Comparison of ENCODE assay signal across 26 mouse cellular contexts in the genomic region with DNA sequence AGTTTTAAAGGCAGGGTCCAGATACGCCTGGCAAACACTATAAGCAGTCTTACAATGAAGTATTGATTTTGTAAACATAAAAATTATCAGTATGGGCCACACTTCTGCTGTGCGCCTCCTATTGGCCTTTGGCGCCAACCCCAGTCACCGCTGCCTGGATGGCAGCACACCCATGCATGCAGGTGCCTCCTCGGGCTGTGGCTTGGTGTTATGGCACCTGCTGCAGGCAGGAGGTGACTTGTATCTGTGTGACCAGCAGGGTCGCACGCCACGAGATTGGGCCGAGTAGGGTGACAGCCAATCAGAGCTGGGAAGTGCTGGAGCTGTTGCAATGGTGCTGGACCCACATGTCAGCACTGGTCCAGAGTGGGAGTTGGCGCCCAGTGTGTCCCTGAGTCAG. TPM values are rescaled to one million over a fixed set of nuclear protein-coding genes. Genes with fewer than 3 reads are reported as not detected.
DNase-seq lines count a peak whose midpoint lies in the region; ATAC-seq and TF ChIP-seq lines count a peak whose summit lies in the region.
"Had no signal": no experiment of that assay in that cellular context is flagged by ENCODE, and none has a peak within 500 bp of the region (broad histone marks: within the 10 kb centered on the region; RNA-seq: fewer than 3 reads in every experiment).

No protein-coding gene starts in this region.

- H3K4me1 ChIP-seq in embryonic facial prominence, embryonic 15.5 days: no peaks in the 10 kb centered on the region
- H3K4me1 ChIP-seq in embryonic facial prominence, embryonic 10.5 days: no peaks in the 10 kb centered on the region
- H3K4me1 ChIP-seq in lung, embryonic 16.5 days (replicated peaks; ENCODE audit: control insufficient read depth, insufficient read depth, low read length): no peaks in the 10 kb centered on the region
- no peaks in the 10 kb centered on the region for H3K4me1 ChIP-seq in stomach, postnatal 0 days (replicated peaks; ENCODE audit: control insufficient read depth, insufficient read depth)
- H3K4me1 ChIP-seq: embryonic facial prominence, embryonic 12.5 days; forebrain, embryonic 12.5 days; heart, embryonic 15.5 days; hindbrain, embryonic 10.5 days had no signal

- H3K36me3 ChIP-seq in embryonic facial prominence, embryonic 15.5 days: no peaks in the 10 kb centered on the region
- no peaks in the 10 kb centered on the region for H3K36me3 ChIP-seq in embryonic facial prominence, embryonic 10.5 days (replicated peaks)
- no peaks in the 10 kb centered on the region for H3K36me3 ChIP-seq in lung, embryonic 16.5 days (ENCODE audit: control insufficient read depth, insufficient read depth, low read length)
- no peaks in the 10 kb centered on the region for H3K36me3 ChIP-seq in stomach, postnatal 0 days (ENCODE audit: control insufficient read depth, insufficient read depth, low read length)
- H3K36me3 ChIP-seq: embryonic facial prominence, embryonic 12.5 days; forebrain, embryonic 12.5 days; G1E; heart, embryonic 15.5 days; hindbrain, embryonic 10.5 days had no signal

- ATAC-seq in embryonic facial prominence, embryonic 15.5 days (ENCODE audit: insufficient number of reproducible peaks, low FRiP score, low TSS enrichment, low read depth): 0 out of 2 replicates have a peak, but pooled peaks have one; percentile 24
- peak; percentile 17; the same call in 1 of the 2 replicates for ATAC-seq in lung, embryonic 16.5 days (ENCODE audit: low read depth)
- peak; percentile 35 for ATAC-seq in monocyte, adult 5-6 weeks (replicated peaks; ENCODE audit: insufficient number of reproducible peaks, low FRiP score, low TSS enrichment, poor library complexity, severe bottlenecking)
- peak; percentile 63; the same call in 1 of the 2 replicates for ATAC-seq in stomach, postnatal 0 days (ENCODE audit: low FRiP score, low TSS enrichment)
- ATAC-seq: forebrain, postnatal 0 days had no signal

- H3K9ac ChIP-seq in embryonic facial prominence, embryonic 15.5 days: no peak overlapping the region
- no peak overlapping the region for H3K9ac ChIP-seq in lung, embryonic 16.5 days (ENCODE audit: low read length)
- H3K9ac ChIP-seq in stomach, postnatal 0 days (ENCODE audit: low read length): no peak overlapping the region
- H3K9ac ChIP-seq: embryonic facial prominence, embryonic 12.5 days; forebrain, embryonic 12.5 days; forebrain, postnatal 0 days; heart, embryonic 15.5 days; hindbrain, embryonic 14.5 days had no signal

- TF ChIP-seq EP300 in stomach, postnatal 0 days (optimal IDR thresholded peaks at IDR 0.05): no peak

- H3K9me3 ChIP-seq in embryonic facial prominence, embryonic 15.5 days (replicated peaks): no peaks in the 10 kb centered on the region
- no peaks in the 10 kb centered on the region for H3K9me3 ChIP-seq in embryonic facial prominence, embryonic 10.5 days
- H3K9me3 ChIP-seq in lung, embryonic 16.5 days (ENCODE audit: control insufficient read depth, low read length): no peaks in the 10 kb centered on the region
- H3K9me3 ChIP-seq in stomach, postnatal 0 days (ENCODE audit: control insufficient read depth, low read length): no peaks in the 10 kb centered on the region
- H3K9me3 ChIP-seq: embryonic facial prominence, embryonic 12.5 days; forebrain, embryonic 12.5 days; G1E; heart, embryonic 15.5 days; hindbrain, embryonic 10.5 days had no signal

- no peak for DNase-seq in embryonic facial prominence, embryonic 10.5 days (ENCODE audit: low spot score)
- no peak for DNase-seq in lung, postnatal 36 days
- peak; percentile 67 for DNase-seq in stomach, postnatal 0 days (ENCODE audit: low spot score)
- no peak for DNase-seq in kidney, adult 8-10 months
- DNase-seq: adrenal gland, adult 8-10 months; adrenal gland, postnatal 36 days; B cell, adult 2 months; cerebellum, adult 11 months; cerebellum, adult 8-10 months; cerebellum, postnatal 14 days; embryo, embryonic 11 days; forebrain, postnatal 0 days; gastrocnemius, postnatal 25 days; heart, adult 2 months; heart, postnatal 14 days had no signal

- peak; percentile 38; the same call in 1 of the 2 replicates for TF ChIP-seq CTCF in stomach, postnatal 0 days (IDR thresholded peaks at IDR 0.05; ENCODE audit: low read depth)

- no peaks in the 10 kb centered on the region for H3K27me3 ChIP-seq in embryonic facial prominence, embryonic 15.5 days
- H3K27me3 ChIP-seq in embryonic facial prominence, embryonic 10.5 days (replicated peaks; ENCODE audit: low read depth, poor library complexity, severe bottlenecking): no peaks in the 10 kb centered on the region
- H3K27me3 ChIP-seq in lung, embryonic 16.5 days (ENCODE audit: control insufficient read depth, insufficient read depth, low read depth, low read length): no peaks in the 10 kb centered on the region
- no peaks in the 10 kb centered on the region for H3K27me3 ChIP-seq in stomach, postnatal 0 days (ENCODE audit: control insufficient read depth, insufficient read depth, low read length)
- H3K27me3 ChIP-seq: embryonic facial prominence, embryonic 12.5 days; forebrain, embryonic 12.5 days; heart, embryonic 15.5 days had no signal

- H3K4me2 ChIP-seq in embryonic facial prominence, embryonic 15.5 days (replicated peaks): no peak overlapping the region
- no peak overlapping the region for H3K4me2 ChIP-seq in lung, embryonic 16.5 days (ENCODE audit: low read depth, low read length)
- no peak overlapping the region for H3K4me2 ChIP-seq in stomach, postnatal 0 days (replicated peaks; ENCODE audit: low read depth)
- H3K4me2 ChIP-seq: embryonic facial prominence, embryonic 12.5 days; forebrain, embryonic 12.5 days; heart, embryonic 11.5 days; heart, embryonic 15.5 days; hindbrain, embryonic 14.5 days had no signal

- H3K27ac ChIP-seq in embryonic facial prominence, embryonic 15.5 days (replicated peaks): no peak overlapping the region
- H3K27ac ChIP-seq in embryonic facial prominence, embryonic 10.5 days (replicated peaks): no peak overlapping the region
- H3K27ac ChIP-seq in lung, embryonic 16.5 days (ENCODE audit: low read length): no peak overlapping the region
- no peak overlapping the region for H3K27ac ChIP-seq in stomach, postnatal 0 days (replicated peaks)
- H3K27ac ChIP-seq: embryonic facial prominence, embryonic 12.5 days; forebrain, embryonic 12.5 days; heart, adult 2 months; heart, embryonic 15.5 days; hindbrain, embryonic 10.5 days; hindbrain, embryonic 14.5 days had no signal

- no peak overlapping the region for H3K4me3 ChIP-seq in embryonic facial prominence, embryonic 15.5 days (replicated peaks)
- H3K4me3 ChIP-seq in embryonic facial prominence, embryonic 10.5 days: no peak overlapping the region
- H3K4me3 ChIP-seq in lung, embryonic 16.5 days (ENCODE audit: low read length): no peak overlapping the region
- no peak overlapping the region for H3K4me3 ChIP-seq in stomach, postnatal 0 days (ENCODE audit: low read depth, low read length)
- H3K4me3 ChIP-seq: embryonic facial prominence, embryonic 12.5 days; forebrain, embryonic 12.5 days; heart, adult 2 months; heart, embryonic 15.5 days; hindbrain, embryonic 10.5 days had no signal

- WGBS in embryonic facial prominence, embryonic 15.5 days: 85% methylated on average over 10 of the region's 10 CpGs
- WGBS in embryonic facial prominence, embryonic 10.5 days: 87% methylated on average over 10 of the region's 10 CpGs
- WGBS in lung, embryonic 16.5 days: 80% methylated on average over 10 of the region's 10 CpGs
- 51% methylated on average over 10 of the region's 10 CpGs for WGBS in stomach, postnatal 0 days

RNA-seq across cellular contexts. Expression of a gene that starts 53.4 kb away (rescaled TPM):
- 8.1 and 9.8 TPM in 2 replicates for polyA plus RNA-seq in embryonic facial prominence, embryonic 15.5 days (2015; fragmentation: Nextera tagmentation; extraction: Ambion mirVana)
- 6.0 and 7.9 TPM in 2 replicates for polyA plus RNA-seq in embryonic facial prominence, embryonic 10.5 days (2016; fragmentation: Nextera tagmentation; extraction: Ambion mirVana)
- polyA plus RNA-seq in lung, embryonic 16.5 days (2015; fragmentation: Nextera tagmentation; extraction: Ambion mirVana): 6.5 and 8.0 TPM in 2 replicates
- 17.3 to 92.4 TPM (median 17.6 TPM) in 3 replicates for total RNA-seq in monocyte, adult 5-6 weeks (2017)
- polyA plus RNA-seq in stomach, postnatal 0 days (2015; fragmentation: Nextera tagmentation; extraction: Ambion mirVana): 4.8 and 5.9 TPM in 2 replicates
- total RNA-seq: gastrocnemius, adult 18-20 months; gastrocnemius, postnatal 25 days had no signal
